14 mouse cellular contexts compared by ENCODE assay signal in the genomic region with DNA sequence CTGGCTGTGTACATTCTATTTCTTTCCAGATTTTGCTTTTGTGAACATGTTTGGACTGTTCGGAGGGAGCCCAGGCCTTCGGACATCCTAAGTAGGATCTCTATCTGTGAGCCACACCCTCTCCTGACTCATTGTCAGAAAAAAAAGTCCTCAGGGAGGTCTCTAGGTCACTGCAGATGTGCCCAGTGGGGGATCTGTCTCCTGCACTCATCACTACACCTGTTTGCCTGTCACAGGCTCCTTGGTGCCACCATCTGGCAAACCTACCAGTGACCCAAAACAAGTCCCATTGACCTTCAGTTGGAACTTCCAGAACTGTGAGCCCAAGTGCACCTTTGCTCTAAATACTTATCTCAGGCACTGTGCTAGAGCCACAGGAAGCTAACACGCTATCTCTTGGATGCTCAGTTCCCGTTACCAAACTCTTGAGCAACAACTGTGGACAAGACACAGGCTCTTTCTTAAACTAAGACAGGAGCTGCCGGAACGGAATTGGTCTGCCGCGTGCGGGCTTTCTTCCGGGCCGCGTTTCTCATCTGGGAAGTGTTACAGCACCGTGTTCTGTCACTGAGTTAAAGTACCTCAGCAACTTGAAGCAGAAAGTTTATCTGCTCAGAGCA. TPM values are rescaled to one million over a fixed set of nuclear protein-coding genes. Genes with fewer than 3 reads are reported as not detected.
"Had no signal": no experiment of that assay in that cellular context is flagged by ENCODE, and none has a peak within 500 bp of the region (broad histone marks: within the 10 kb centered on the region; RNA-seq: fewer than 3 reads in every experiment).

No protein-coding gene starts in this region.

- H3K4me3 ChIP-seq: kidney, embryonic 15.5 days; limb, embryonic 15.5 days; liver, embryonic 15.5 days; myocyte; neural tube, embryonic 15.5 days had no signal

- H3K9ac ChIP-seq: kidney, embryonic 15.5 days; limb, embryonic 15.5 days; liver, embryonic 15.5 days; lung, embryonic 14.5 days; neural tube, embryonic 15.5 days had no signal

- H3K27me3 ChIP-seq: kidney, embryonic 15.5 days; limb, embryonic 15.5 days; liver, embryonic 15.5 days; neural tube, embryonic 15.5 days had no signal

- H3K9me3 ChIP-seq: kidney, embryonic 15.5 days; limb, embryonic 15.5 days; liver, embryonic 15.5 days; neural tube, embryonic 15.5 days had no signal

- H3K36me3 ChIP-seq: kidney, embryonic 15.5 days; liver, embryonic 15.5 days had no signal

- H3K4me1 ChIP-seq: neural tube, embryonic 15.5 days had no signal

- DNase-seq: kidney, postnatal 14 days; lung, embryonic 14.5 days; lung, postnatal 10 days; lung, postnatal 4 days; midbrain, embryonic 14.5 days; right cerebral cortex, adult 18-20 months; right cerebral cortex, postnatal 25 days; thymus, postnatal 4 days had no signal

- H3K27ac ChIP-seq: kidney, embryonic 15.5 days; limb, embryonic 15.5 days; liver, embryonic 15.5 days; neural tube, embryonic 15.5 days had no signal

- H3K4me2 ChIP-seq: kidney, embryonic 15.5 days; limb, embryonic 15.5 days; liver, embryonic 15.5 days; lung, embryonic 14.5 days; neural tube, embryonic 15.5 days had no signal

RNA-seq across cellular contexts. Expression of gene Il17d, which starts 19.0 kb away (rescaled TPM):
- total RNA-seq: megakaryocyte-erythroid progenitor cell, adult 5-6 weeks had no signal
